Mouse (Mus musculus) kidney, adult 2 months (tissue): ENCODE data around the gene 4930449I24Rik.
"Not testable (repeated sequence)": the region's sequence is repeated elsewhere in the genome, so short reads cannot be mapped to it uniquely, and the experiment has no call there.

Source experiments
- CTCF ChIP-seq: fragments of 200-500 bp; conservative IDR thresholded peaks from 2 replicates; pipeline ENCODE4 v1.5.1; 2011; ENCODE audit warnings: low read depth, mild to moderate bottlenecking, control low read depth, low read length, moderate library complexity, mixed read lengths; ENCODE audit not compliant: insufficient read depth, insufficient read length
- POLR2A ChIP-seq: fragments of 200-500 bp; IDR thresholded peaks from one replicate; pipeline ENCODE4 v1.6.1; 2011; ENCODE audit warnings: low read depth, low read length, control low read depth

DNA sequence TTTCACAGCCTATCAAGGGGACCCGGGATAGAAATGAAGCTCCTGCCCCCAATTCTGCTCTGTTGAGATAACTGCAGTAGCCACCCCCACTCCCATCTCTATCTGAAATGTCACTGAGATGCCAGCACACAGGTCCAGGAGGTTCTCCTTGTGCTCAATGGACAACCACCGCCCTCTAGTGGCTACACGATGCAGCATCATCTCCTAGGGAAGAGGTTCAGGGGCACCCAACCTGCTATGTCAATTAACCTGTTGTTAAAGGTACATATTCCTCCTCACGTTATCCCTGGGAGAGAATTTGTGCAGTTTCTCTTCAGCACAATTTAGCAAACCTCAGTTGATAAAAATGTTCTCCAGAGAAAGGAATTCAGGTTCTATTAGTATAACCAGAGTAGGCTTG, 22.6 kb upstream of the 4930449I24Rik start:
- peak; percentile 42 for TF ChIP-seq CTCF
- TF ChIP-seq POLR2A = not testable (repeated sequence)
